In the genomic region with DNA sequence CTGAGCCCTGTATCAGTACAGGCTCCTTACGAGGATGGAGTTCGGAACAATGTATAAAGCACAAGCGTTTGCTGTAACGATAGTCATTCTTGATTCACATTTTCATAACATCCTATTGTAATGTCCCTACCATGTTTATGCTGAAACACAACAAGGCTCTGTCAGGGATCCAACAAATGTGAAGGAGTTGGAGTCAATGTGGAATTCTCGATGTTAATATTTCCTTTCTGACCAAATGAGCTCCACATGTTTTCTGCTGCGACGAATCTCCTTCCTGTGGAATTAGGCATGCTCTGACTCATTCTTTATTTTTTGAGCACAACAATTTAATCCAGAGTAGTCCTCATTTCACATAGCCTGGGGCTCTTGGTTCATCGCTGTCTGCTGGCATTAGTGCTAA, we compare ENCODE assay signal across 20 mouse cellular contexts.
DNase-seq lines count a peak whose midpoint lies in the region; ATAC-seq and TF ChIP-seq lines count a peak whose summit lies in the region.
"Had no signal": no experiment of that assay in that cellular context is flagged by ENCODE, and none has a peak within 500 bp of the region (broad histone marks: within the 10 kb centered on the region; RNA-seq: fewer than 3 reads in every experiment).

No protein-coding gene starts in this region.

- H3K36me3 ChIP-seq in lung, embryonic 14.5 days (ENCODE audit: insufficient read depth), result no peaks in the 10 kb centered on the region
- H3K36me3 ChIP-seq in embryonic facial prominence, embryonic 10.5 days (replicated peaks), result no peaks in the 10 kb centered on the region
- no peaks in the 10 kb centered on the region for H3K36me3 ChIP-seq in limb, embryonic 13.5 days
- H3K36me3 ChIP-seq: G1E; heart, embryonic 10.5 days; liver, embryonic 15.5 days; neural tube, embryonic 12.5 days had no signal

- H3K27ac ChIP-seq in lung, embryonic 14.5 days (ENCODE audit: low read depth), result no peak overlapping the region
- H3K27ac ChIP-seq in embryonic facial prominence, embryonic 10.5 days (replicated peaks), result no peak overlapping the region; the same call in 1 of the 2 replicates
- peak overlapping the region; percentile 61; the same call in 1 of the 2 replicates for H3K27ac ChIP-seq in limb, embryonic 13.5 days
- H3K27ac ChIP-seq: heart, embryonic 10.5 days; liver, embryonic 15.5 days; neural tube, embryonic 12.5 days had no signal

- no peaks in the 10 kb centered on the region for H3K9me3 ChIP-seq in lung, embryonic 14.5 days (ENCODE audit: low read depth, low read length)
- no peaks in the 10 kb centered on the region for H3K9me3 ChIP-seq in embryonic facial prominence, embryonic 10.5 days
- H3K9me3 ChIP-seq in limb, embryonic 13.5 days, result no peaks in the 10 kb centered on the region
- H3K9me3 ChIP-seq: G1E; heart, embryonic 10.5 days; liver, embryonic 15.5 days; neural tube, embryonic 12.5 days had no signal

- H3K9ac ChIP-seq in lung, embryonic 14.5 days, result no peak overlapping the region
- no peak overlapping the region for H3K9ac ChIP-seq in limb, embryonic 13.5 days
- H3K9ac ChIP-seq: liver, embryonic 15.5 days; neural tube, embryonic 12.5 days had no signal

- peak; percentile 39 for DNase-seq in lung, embryonic 14.5 days
- DNase-seq in lung, adult 18-20 months, result no peak
- DNase-seq in NIH3T3 (ENCODE audit: low read depth), result peak; percentile 80
- peak; percentile 10 for DNase-seq in embryonic facial prominence, embryonic 10.5 days (ENCODE audit: low spot score)
- no peak for DNase-seq in ovary, postnatal 10 days (ENCODE audit: low spot score)
- DNase-seq in kidney, postnatal 10 days, result no peak
- DNase-seq: adrenal gland, adult 8-10 months; cerebellum, adult 11 months; cerebellum, postnatal 25 days; kidney, postnatal 14 days; left cerebral cortex, postnatal 4 days; thymus, postnatal 25 days had no signal

- ATAC-seq in lung, embryonic 14.5 days (ENCODE audit: insufficient read depth), result no peak
- ATAC-seq in limb, embryonic 13.5 days (ENCODE audit: low FRiP score, low read depth), result no peak
- ATAC-seq: CD4-positive, CD25-positive, alpha-beta regulatory T cell, adult 4 months; forebrain, embryonic 16.5 days; hindbrain, embryonic 16.5 days had no signal

- no peak overlapping the region for H3K4me2 ChIP-seq in lung, embryonic 14.5 days
- H3K4me2 ChIP-seq in limb, embryonic 13.5 days (replicated peaks), result no peak overlapping the region
- H3K4me2 ChIP-seq: liver, embryonic 15.5 days; neural tube, embryonic 12.5 days had no signal

- H3K4me3 ChIP-seq in lung, embryonic 14.5 days (ENCODE audit: low read depth, low read length), result no peak overlapping the region
- H3K4me3 ChIP-seq in embryonic facial prominence, embryonic 10.5 days, result no peak overlapping the region
- no peak overlapping the region for H3K4me3 ChIP-seq in limb, embryonic 13.5 days
- H3K4me3 ChIP-seq: heart, embryonic 10.5 days; liver, embryonic 15.5 days; neural tube, embryonic 12.5 days had no signal

- 64% methylated on average over 8 of the region's 8 CpGs for WGBS in lung, embryonic 14.5 days
- WGBS in embryonic facial prominence, embryonic 10.5 days, result 73% methylated on average over 8 of the region's 8 CpGs
- 46% methylated on average over 8 of the region's 8 CpGs for WGBS in limb, embryonic 13.5 days

- no peaks in the 10 kb centered on the region for H3K27me3 ChIP-seq in lung, embryonic 14.5 days (ENCODE audit: insufficient read depth, low read length)
- no peaks in the 10 kb centered on the region for H3K27me3 ChIP-seq in embryonic facial prominence, embryonic 10.5 days (replicated peaks; ENCODE audit: low read depth, poor library complexity, severe bottlenecking)
- H3K27me3 ChIP-seq in limb, embryonic 13.5 days, result no peaks in the 10 kb centered on the region
- H3K27me3 ChIP-seq: liver, embryonic 15.5 days; neural tube, embryonic 12.5 days had no signal

- no peak for TF ChIP-seq CTCF in lung, embryonic 14.5 days (IDR thresholded peaks at IDR 0.05; ENCODE audit: low read depth)

- no peaks in the 10 kb centered on the region for H3K4me1 ChIP-seq in lung, embryonic 14.5 days (ENCODE audit: insufficient read depth)
- H3K4me1 ChIP-seq in embryonic facial prominence, embryonic 10.5 days, result peaks cover 3% of the 10 kb centered on the region
- H3K4me1 ChIP-seq in limb, embryonic 13.5 days, result peaks cover 24% of the 10 kb centered on the region
- H3K4me1 ChIP-seq: heart, embryonic 10.5 days; liver, embryonic 15.5 days; neural tube, embryonic 12.5 days had no signal

Comparison
In these comparisons a context has a peak if more than half of its experiments do, and no peak if none do; other contexts are left out.
1. DNase-seq: peak in lung, embryonic 14.5 days (single experiment), NIH3T3 (single experiment) and embryonic facial prominence, embryonic 10.5 days (single experiment); none in lung, adult 18-20 months (0 of 2), ovary, postnatal 10 days (single experiment) and kidney, postnatal 10 days (single experiment).